Mouse (Mus musculus) MEL (cell line): ENCODE measurements around the gene Cyyr1. TPM values are rescaled to one million over a fixed set of nuclear protein-coding genes. Genes with fewer than 3 reads are reported as not detected.

Source experiments
- DNase-seq: peaks from one replicate; pipeline ENCODE4 v3.0.0; 2011; ENCODE audit warnings: low read depth, low spot score
- H3K27ac ChIP-seq: 2 replicates; pipeline ENCODE4 v1.5.1; 2012; ENCODE audit warnings: low read depth, mild to moderate bottlenecking, control low read depth, low read length, moderate library complexity; ENCODE audit not compliant: control insufficient read depth
- H3K27me3 ChIP-seq, 2 experiments: fragments of 150-350 bp in 1 of 2; sonication (generic) in 1 of 2; 2 replicates each; pipeline ENCODE4 v1.6.1; 2012; ENCODE audit warnings: low read length in 2 of 2, mild to moderate bottlenecking in 2 of 2, improper control_type of control experiment in 1 of 2, moderate library complexity in 1 of 2; ENCODE audit not compliant: insufficient read depth in 2 of 2, control insufficient read depth in 1 of 2
- H3K36me3 ChIP-seq, 2 experiments: 2 replicates each; pipeline ENCODE4 v1.6.1; 2012 to 2014; ENCODE audit warnings: low read length in 2 of 2, improper control_type of control experiment in 1 of 2, inconsistent platforms in 1 of 2, mild to moderate bottlenecking in 1 of 2; ENCODE audit not compliant: insufficient read depth in 2 of 2, control insufficient read depth in 1 of 2
- H3K4me1 ChIP-seq, 2 experiments: fragments of 150-350 bp in 1 of 2; sonication (generic) in 1 of 2; 2 replicates each; pipeline ENCODE4 v1.6.1; 2012; ENCODE audit warnings: low read length in 2 of 2, improper control_type of control experiment in 1 of 2, mild to moderate bottlenecking in 1 of 2; ENCODE audit not compliant: insufficient read depth in 2 of 2, control insufficient read depth in 1 of 2
- H3K4me3 ChIP-seq, 2 experiments: fragments of 150-350 bp in 1 of 2; sonication (generic) in 1 of 2; 2 replicates each; pipeline ENCODE4 v1.5.1; 2012; ENCODE audit warnings: low read depth in 2 of 2, low read length in 2 of 2, mild to moderate bottlenecking in 2 of 2, moderate library complexity in 2 of 2, control low read depth in 1 of 2, improper control_type of control experiment in 1 of 2; ENCODE audit not compliant: control insufficient read depth in 1 of 2, insufficient read depth in 1 of 2
- H3K79me2 ChIP-seq: 2 replicates; pipeline ENCODE4 v1.6.1; 2012; ENCODE audit warnings: mild to moderate bottlenecking, low read length, moderate library complexity; ENCODE audit not compliant: control insufficient read depth, poor library complexity, insufficient read depth
- H3K9ac ChIP-seq: 2 replicates; pipeline ENCODE4 v1.6.1; 2012; ENCODE audit warnings: low read depth, mild to moderate bottlenecking, control low read depth, low read length, moderate library complexity; ENCODE audit not compliant: control insufficient read depth, poor library complexity, severe bottlenecking
- H3K9me3 ChIP-seq: fragments of 150-350 bp; sonication (generic); replicated peaks from 2 replicates; pipeline ENCODE4 v1.6.1; 2012; ENCODE audit warnings: mild to moderate bottlenecking, low read length, improper control_type of control experiment, moderate library complexity; ENCODE audit not compliant: insufficient read depth
- BHLHE40 ChIP-seq: IDR thresholded peaks from 2 replicates; pipeline ENCODE4 v1.6.1; 2012; ENCODE audit warnings: low read depth, mild to moderate bottlenecking, inconsistent platforms, low read length, improper control_type of control experiment, borderline replicate concordance
- CHD1 ChIP-seq: IDR thresholded peaks from 2 replicates; pipeline ENCODE4 v1.6.1; 2012; ENCODE audit warnings: low read depth, mild to moderate bottlenecking, inconsistent platforms, low read length, improper control_type of control experiment
- CHD2 ChIP-seq: IDR thresholded peaks from 2 replicates; pipeline ENCODE4 v1.6.1; 2011; ENCODE audit warnings: low read length, improper control_type of control experiment
- E2F4 ChIP-seq: IDR thresholded peaks from 2 replicates; pipeline ENCODE4 v1.6.1; 2011; ENCODE audit warnings: low read depth, low read length, improper control_type of control experiment, borderline replicate concordance
- MEF2A ChIP-seq: IDR thresholded peaks from 2 replicates; pipeline ENCODE4 v1.6.1; 2014; ENCODE audit warnings: low read depth, mild to moderate bottlenecking, inconsistent platforms, low read length, improper control_type of control experiment; ENCODE audit not compliant: poor library complexity, insufficient replicate concordance, severe bottlenecking; ENCODE audit errors: extremely low read depth
- MXI1 ChIP-seq: IDR thresholded peaks from 2 replicates; pipeline ENCODE4 v1.6.1; 2011; ENCODE audit warnings: mild to moderate bottlenecking, low read depth, low read length, improper control_type of control experiment
- MYB ChIP-seq: IDR thresholded peaks from 2 replicates; pipeline ENCODE4 v1.6.1; 2011; ENCODE audit warnings: mild to moderate bottlenecking, low read depth, low read length, improper control_type of control experiment
- MYC ChIP-seq: IDR thresholded peaks from 2 replicates; pipeline ENCODE4 v1.6.1; 2011; ENCODE audit warnings: low read depth, mild to moderate bottlenecking, low read length, improper control_type of control experiment, moderate library complexity
- NELFE ChIP-seq: IDR thresholded peaks from 2 replicates; pipeline ENCODE4 v1.6.1; 2011; ENCODE audit warnings: low read depth, low read length, improper control_type of control experiment
- POLR2AphosphoS2 ChIP-seq: IDR thresholded peaks from 2 replicates; pipeline ENCODE4 v1.6.1; 2011; ENCODE audit warnings: low read length, improper control_type of control experiment
- POLR2AphosphoS5 ChIP-seq: IDR thresholded peaks from 2 replicates; pipeline ENCODE4 v1.6.1; 2012; ENCODE audit warnings: low read depth, borderline replicate concordance, mild to moderate bottlenecking, inconsistent platforms, low read length, moderate library complexity, mixed read lengths
- RAD21 ChIP-seq: IDR thresholded peaks from 2 replicates; pipeline ENCODE4 v1.6.1; 2011; ENCODE audit warnings: mild to moderate bottlenecking, low read depth, low read length, improper control_type of control experiment
- RCOR1 ChIP-seq: IDR thresholded peaks from 2 replicates; pipeline ENCODE4 v1.6.1; 2012; ENCODE audit warnings: low read depth, mild to moderate bottlenecking, inconsistent platforms, low read length, improper control_type of control experiment
- TBP ChIP-seq: IDR thresholded peaks from 2 replicates; pipeline ENCODE4 v1.8.0; 2011; ENCODE audit warnings: low read depth, low read length, improper control_type of control experiment
- TCF12 ChIP-seq: IDR thresholded peaks from 2 replicates; pipeline ENCODE4 v1.6.1; 2014; ENCODE audit warnings: low read depth, mild to moderate bottlenecking, inconsistent platforms, low read length, improper control_type of control experiment, moderate library complexity
- USF1 ChIP-seq: IDR thresholded peaks from 2 replicates; pipeline ENCODE4 v1.6.1; 2014; ENCODE audit warnings: low read depth, mild to moderate bottlenecking, inconsistent platforms, low read length, improper control_type of control experiment, moderate library complexity
- ZKSCAN1 ChIP-seq: IDR thresholded peaks from 2 replicates; pipeline ENCODE4 v1.6.1; 2012; ENCODE audit warnings: low read depth, mild to moderate bottlenecking, inconsistent platforms, low read length, improper control_type of control experiment, moderate library complexity
- ZMIZ1 ChIP-seq: IDR thresholded peaks from 2 replicates; pipeline ENCODE4 v1.6.1; 2012; ENCODE audit warnings: low read depth, mild to moderate bottlenecking, inconsistent platforms, low read length, improper control_type of control experiment, moderate library complexity
- polyA plus RNA-seq, 2 experiments: library from polyadenylated mRNA; stranded (reverse) in 1 of 2; unstranded in 1 of 2; fragments of >175 nt in 1 of 2; fragments of >200 nt in 1 of 2; gene quantifications; 2 replicates each; pipeline versions ENCODE4 v1.2.1 to v1.2.4; 2012; ENCODE audit warnings: low replicate concordance in 2 of 2, low read depth in 1 of 2; ENCODE audit not compliant: insufficient read length in 2 of 2, insufficient read depth in 1 of 2, missing spikeins in 1 of 2
- total RNA-seq: library from RNA; depleted of rRNA; stranded (reverse); fragments of 300-350 nt; gene quantifications from 2 replicates; pipeline ENCODE4 v1.2.3, GENCODE M21; 2012

The Cyyr1 gene
- total and polyA plus RNA-seq, 3 experiments: not detected

DNA sequence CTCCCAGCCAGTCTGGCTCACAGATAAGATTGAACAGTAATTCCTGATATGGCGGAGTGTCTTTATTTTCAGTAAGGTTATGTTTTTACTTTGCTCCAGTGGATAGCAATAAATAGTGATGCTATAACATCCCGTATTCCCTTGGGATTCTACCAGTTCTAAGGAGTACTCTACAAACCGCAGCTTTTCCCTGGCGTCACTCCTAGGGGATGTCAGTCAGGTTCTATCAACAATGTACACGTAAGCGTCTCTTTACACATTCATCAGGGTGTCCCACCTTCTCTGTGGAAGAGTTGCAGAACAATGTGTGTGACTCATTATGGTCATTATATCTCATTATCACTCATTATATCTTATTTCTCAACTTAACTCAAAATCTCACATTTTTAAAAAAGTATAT is 12.2 kb downstream of the Cyyr1 start:
- H3K9ac ChIP-seq: no peak overlapping the region
- H3K4me1 ChIP-seq: no peaks in the 10 kb centered on the region
- TF ChIP-seq CHD2 (no peak), ZKSCAN1 (no peak), ZMIZ1 (no peak)
- H3K27me3 ChIP-seq: no peaks in the 10 kb centered on the region
- DNase-seq: no peak
- H3K36me3 ChIP-seq: no peaks in the 10 kb centered on the region
- H3K4me3 ChIP-seq: no peak overlapping the region
- no peaks in the 10 kb centered on the region for H3K79me2 ChIP-seq
- H3K9me3 ChIP-seq: no peaks in the 10 kb centered on the region
- no peak overlapping the region for H3K27ac ChIP-seq

DNA sequence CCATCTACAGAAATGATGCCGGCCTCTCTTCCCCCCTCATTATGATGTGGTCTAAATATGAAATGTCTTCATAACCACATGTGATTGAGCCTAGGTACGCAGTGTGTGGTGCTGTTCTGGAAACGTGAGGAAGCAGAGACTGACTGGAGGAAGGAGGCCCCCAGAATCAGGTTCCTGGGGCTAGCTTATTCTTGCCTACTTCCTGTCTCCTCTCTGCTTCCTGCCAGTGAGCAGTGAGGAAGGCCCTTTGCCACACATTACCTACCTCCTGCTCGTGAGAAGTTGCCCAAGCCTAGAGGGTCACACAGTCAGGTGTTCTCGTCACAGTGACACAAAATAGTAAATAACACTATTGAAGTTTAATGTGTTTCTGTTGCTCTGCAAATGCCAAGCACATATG is 14.8 kb downstream of the Cyyr1 start:
- H3K27ac ChIP-seq: no peak overlapping the region
- H3K79me2 ChIP-seq: no peaks in the 10 kb centered on the region
- H3K36me3 ChIP-seq: no peaks in the 10 kb centered on the region
- no peak overlapping the region for H3K4me3 ChIP-seq
- no peaks in the 10 kb centered on the region for H3K27me3 ChIP-seq
- no peaks in the 10 kb centered on the region for H3K4me1 ChIP-seq
- DNase-seq: no peak
- no peak for TF ChIP-seq MXI1
- no peak overlapping the region for H3K9ac ChIP-seq
- no peaks in the 10 kb centered on the region for H3K9me3 ChIP-seq

DNA sequence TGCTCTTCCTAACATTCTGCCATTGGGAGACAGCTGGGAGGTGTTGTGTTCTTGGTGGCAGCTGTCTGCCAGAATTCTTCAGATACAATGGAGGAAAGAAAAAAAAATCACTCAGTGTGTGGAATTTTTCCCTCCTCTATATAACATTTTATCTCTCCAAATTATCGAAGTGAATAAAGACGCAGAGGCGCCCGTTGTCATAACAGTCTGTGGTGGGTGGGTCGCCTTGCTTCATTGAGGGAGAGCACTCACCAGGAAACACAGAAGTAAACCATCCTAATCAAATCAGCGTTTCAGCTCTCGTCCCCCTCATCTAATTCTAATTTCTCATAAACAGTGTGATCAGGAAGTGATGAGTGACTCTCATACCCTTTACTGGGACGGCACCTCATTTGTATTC is 17.1 kb downstream of the Cyyr1 start:
- Histone ChIP-seq H3K79me2 (no peaks in the 10 kb centered on the region), H3K4me1 (no peaks in the 10 kb centered on the region), H3K27ac (no peak overlapping the region), H3K4me3 (no peak overlapping the region), H3K27me3 (no peaks in the 10 kb centered on the region), H3K9ac (no peak overlapping the region), H3K36me3 (no peaks in the 10 kb centered on the region), H3K9me3 (no peaks in the 10 kb centered on the region)
- TF ChIP-seq CHD2 (no peak), E2F4 (no peak), MXI1 (no peak), NELFE (no peak), POLR2AphosphoS5 (no peak), RAD21 (no peak), CHD1 (no peak), USF1 (no peak), POLR2AphosphoS2 (no peak), MEF2A (no peak), RCOR1 (no peak), MYC (no peak), MYB (no peak), TBP (no peak), BHLHE40 (no peak), ZMIZ1 (no peak), TCF12 (no peak)
- no peak for DNase-seq
